Mouse (Mus musculus) heart, embryonic 10.5 days (tissue): ENCODE measurements around the gene Wdr91. TPM values are rescaled to one million over a fixed set of nuclear protein-coding genes. Genes with fewer than 3 reads are reported as not detected.
A peak's percentile ranks its signal among the peaks of the same experiment; 100 is the strongest.

ENCODE experiments used
- DNase-seq: peaks from one replicate; pipeline ENCODE4 v3.0.0-alpha.2; 2017; ENCODE audit warnings: low spot score
- H3K27ac ChIP-seq: fragments of 300-500 bp; sonication (generic); 2 replicates; pipeline ENCODE4 v1.5.1; 2016; ENCODE audit warnings: mild to moderate bottlenecking
- H3K27me3 ChIP-seq: fragments of 300-500 bp; sonication (generic); 2 replicates; pipeline ENCODE4 v1.6.1; 2016; ENCODE audit warnings: mild to moderate bottlenecking; ENCODE audit not compliant: poor library complexity, insufficient read depth, severe bottlenecking
- H3K36me3 ChIP-seq: fragments of 300-500 bp; sonication (generic); 2 replicates; pipeline ENCODE4 v1.6.1; 2016; ENCODE audit warnings: mild to moderate bottlenecking, moderate library complexity
- H3K4me1 ChIP-seq: fragments of 300-500 bp; sonication (generic); 2 replicates; pipeline ENCODE4 v1.6.1; 2016; ENCODE audit warnings: mild to moderate bottlenecking
- H3K4me3 ChIP-seq: fragments of 300-500 bp; sonication (generic); 2 replicates; pipeline ENCODE4 v1.5.1; 2016; ENCODE audit warnings: mild to moderate bottlenecking, moderate library complexity
- H3K9me3 ChIP-seq: fragments of 300-500 bp; sonication (generic); 2 replicates; pipeline ENCODE4 v1.6.1; 2016; ENCODE audit warnings: mild to moderate bottlenecking, moderate library complexity
- WGBS: fragments of 180-500 bp; shearing (Covaris S2); methylation state at CpG from one replicate; pipeline ENCODE4 v1.1.7; 2016; 5-methylcytosine and 5-hydroxymethylcytosine counted together
- polyA plus RNA-seq: library from polyadenylated mRNA; unstranded; fragments of >200 nt; fragmentation: Nextera tagmentation; extraction: Ambion mirVana; gene quantifications from 2 replicates; pipeline ENCODE4 v1.2.1, GENCODE M21; 2016

The Wdr91 gene
- polyA plus RNA-seq, 1 experiment from 2014 or later: 12.6 TPM

DNA sequence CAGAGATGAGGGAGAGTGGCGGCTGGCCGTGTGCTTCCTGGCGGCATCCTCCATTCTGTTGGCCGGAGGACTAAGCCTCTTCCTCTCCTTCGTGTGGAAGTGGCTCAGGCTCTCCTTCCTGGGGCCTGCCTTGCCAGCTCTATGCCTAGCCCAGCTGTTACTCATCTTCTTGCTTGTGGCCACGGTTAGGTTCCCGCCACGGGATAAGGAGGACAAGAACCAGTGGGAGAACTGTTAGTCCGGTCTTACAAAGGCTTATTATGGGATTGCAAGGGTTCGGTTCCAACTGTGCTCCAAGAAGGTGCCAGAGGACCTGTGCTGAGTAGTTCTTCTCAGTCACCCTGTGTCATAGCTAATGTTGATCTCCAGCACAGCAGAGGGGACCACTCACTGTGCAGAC is 37.8 kb downstream of the Wdr91 start:
- Histone ChIP-seq H3K4me3 (no peak overlapping the region), H3K4me1 (peaks cover 70% of the 10 kb centered on the region), H3K9me3 (no peaks in the 10 kb centered on the region), H3K36me3 (peaks cover 4% of the 10 kb centered on the region), H3K27ac (peak overlapping the region; percentile 45; the same call in 1 of the 2 replicates), H3K27me3 (no peaks in the 10 kb centered on the region)
- WGBS: 86% methylated on average over 10 of the region's 10 CpGs
- no peak for DNase-seq

DNA sequence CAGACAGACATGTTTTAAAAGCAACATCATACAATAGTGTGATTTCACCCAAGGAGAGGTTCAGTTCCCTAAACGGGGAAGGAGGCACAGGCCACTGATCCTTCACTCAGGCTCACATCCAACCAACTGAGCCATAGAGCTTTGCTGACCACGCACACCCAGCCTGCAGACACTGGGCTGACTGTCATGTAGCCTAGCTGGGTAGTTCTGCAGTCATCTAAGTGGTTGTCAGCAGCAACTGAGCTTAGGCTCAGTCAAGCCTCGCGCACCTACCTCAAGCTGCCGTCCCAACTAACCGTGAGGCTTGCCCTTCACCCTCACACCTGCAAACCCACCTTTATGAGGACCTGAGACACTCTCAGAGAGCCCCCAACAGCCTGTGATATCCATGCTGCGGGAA is 38.7 kb downstream of the Wdr91 start:
- no peaks in the 10 kb centered on the region for H3K9me3 ChIP-seq
- H3K4me3 ChIP-seq: no peak overlapping the region
- peaks cover 68% of the 10 kb centered on the region for H3K4me1 ChIP-seq
- no peaks in the 10 kb centered on the region for H3K27me3 ChIP-seq
- 92% methylated on average over 7 of the region's 7 CpGs for WGBS
- DNase-seq: no peak
- peaks cover 4% of the 10 kb centered on the region for H3K36me3 ChIP-seq
- H3K27ac ChIP-seq: peak overlapping the region; percentile 45; the same call in 1 of the 2 replicates

DNA sequence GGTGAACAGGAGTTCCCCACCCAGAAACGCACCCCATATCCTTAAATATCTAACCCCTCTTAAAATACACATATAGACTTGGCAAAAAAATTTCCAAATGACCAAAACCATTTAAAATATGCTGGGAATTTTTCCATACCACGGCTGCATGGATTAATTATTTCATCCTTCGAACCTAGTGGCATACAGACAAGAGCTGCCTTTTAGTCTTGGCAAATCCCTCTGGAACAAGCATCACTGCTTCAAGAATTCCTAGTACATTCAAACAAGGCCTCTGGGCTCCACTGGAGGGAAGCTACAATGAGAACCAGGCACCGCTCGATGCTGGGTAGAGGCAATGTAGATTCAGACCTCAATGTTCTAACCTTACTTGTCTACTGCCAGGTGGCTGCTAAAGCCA is 40.0 kb downstream of the Wdr91 start:
- Histone ChIP-seq H3K4me3 (no peak overlapping the region), H3K36me3 (peaks cover 4% of the 10 kb centered on the region), H3K9me3 (no peaks in the 10 kb centered on the region), H3K27me3 (no peaks in the 10 kb centered on the region), H3K4me1 (peaks cover 66% of the 10 kb centered on the region), H3K27ac (peak overlapping the region; percentile 73; the same call in 1 of the 2 replicates)
- no peak for DNase-seq
- 83% methylated on average over 5 of the region's 5 CpGs for WGBS

DNA sequence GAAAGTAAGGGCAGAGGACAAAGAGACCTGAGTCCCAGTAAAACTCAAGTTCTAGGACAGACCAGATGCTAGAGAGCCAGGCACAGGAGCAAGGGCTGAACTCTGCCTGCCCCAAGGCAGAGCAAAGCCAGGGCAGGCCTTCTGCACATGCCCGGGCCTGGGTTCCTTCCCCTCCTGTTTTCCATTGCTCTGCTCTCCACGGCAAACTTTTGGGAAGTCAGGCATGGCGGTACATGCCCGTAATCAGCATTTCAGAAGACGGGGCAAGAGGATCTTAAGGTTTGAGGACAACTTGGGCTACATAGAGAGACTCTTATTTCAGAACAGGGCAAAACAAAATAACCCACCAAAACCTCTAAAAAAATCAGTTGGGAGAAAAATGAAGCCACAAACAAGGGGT is 40.5 kb downstream of the Wdr91 start:
- H3K27me3 ChIP-seq: no peaks in the 10 kb centered on the region
- H3K4me3 ChIP-seq: no peak overlapping the region
- 71% methylated on average over 5 of the region's 5 CpGs for WGBS
- H3K36me3 ChIP-seq: peaks cover 4% of the 10 kb centered on the region
- H3K9me3 ChIP-seq: no peaks in the 10 kb centered on the region
- DNase-seq: no peak
- H3K4me1 ChIP-seq: peaks cover 66% of the 10 kb centered on the region
- peak overlapping the region; percentile 73 for H3K27ac ChIP-seq

DNA sequence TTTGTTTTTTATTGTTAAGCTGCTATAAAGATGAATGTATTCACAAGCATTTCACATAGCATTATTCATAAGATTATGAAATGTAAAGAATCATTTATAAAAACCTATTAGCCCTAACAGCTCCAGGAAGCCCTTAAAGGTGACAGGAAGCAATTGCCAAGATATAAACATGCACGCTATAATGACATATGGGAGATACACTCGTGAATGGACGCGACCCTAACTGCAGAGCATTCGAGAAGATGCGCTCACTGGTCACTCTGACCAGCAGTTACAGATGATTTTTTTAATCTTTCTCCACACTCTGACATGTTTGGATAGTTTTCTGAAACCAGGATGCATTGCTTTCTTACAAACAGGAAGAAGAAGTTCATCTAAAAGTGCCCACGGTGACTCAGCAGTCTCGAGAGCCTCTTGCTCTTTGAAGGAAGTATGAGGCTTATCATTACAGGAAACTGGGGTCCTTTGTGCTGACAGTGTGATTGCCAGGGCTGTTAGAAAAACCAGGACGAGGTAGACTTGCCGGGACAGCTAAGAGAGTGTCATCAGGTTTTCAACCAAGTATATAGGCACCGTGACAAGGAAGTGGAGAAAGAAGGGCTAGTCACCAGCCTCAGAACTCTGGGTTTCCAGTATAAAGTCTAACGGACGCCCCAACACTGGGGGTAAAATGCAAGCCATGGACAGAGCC is 41.3 kb downstream of the Wdr91 start:
- H3K27ac ChIP-seq: peak overlapping the region; percentile 73
- H3K4me1 ChIP-seq: peaks cover 60% of the 10 kb centered on the region
- H3K27me3 ChIP-seq: no peaks in the 10 kb centered on the region
- H3K36me3 ChIP-seq: peaks cover 4% of the 10 kb centered on the region
- WGBS: 47% methylated on average over 13 of the region's 13 CpGs
- no peaks in the 10 kb centered on the region for H3K9me3 ChIP-seq
- H3K4me3 ChIP-seq: no peak overlapping the region
- no peak for DNase-seq

DNA sequence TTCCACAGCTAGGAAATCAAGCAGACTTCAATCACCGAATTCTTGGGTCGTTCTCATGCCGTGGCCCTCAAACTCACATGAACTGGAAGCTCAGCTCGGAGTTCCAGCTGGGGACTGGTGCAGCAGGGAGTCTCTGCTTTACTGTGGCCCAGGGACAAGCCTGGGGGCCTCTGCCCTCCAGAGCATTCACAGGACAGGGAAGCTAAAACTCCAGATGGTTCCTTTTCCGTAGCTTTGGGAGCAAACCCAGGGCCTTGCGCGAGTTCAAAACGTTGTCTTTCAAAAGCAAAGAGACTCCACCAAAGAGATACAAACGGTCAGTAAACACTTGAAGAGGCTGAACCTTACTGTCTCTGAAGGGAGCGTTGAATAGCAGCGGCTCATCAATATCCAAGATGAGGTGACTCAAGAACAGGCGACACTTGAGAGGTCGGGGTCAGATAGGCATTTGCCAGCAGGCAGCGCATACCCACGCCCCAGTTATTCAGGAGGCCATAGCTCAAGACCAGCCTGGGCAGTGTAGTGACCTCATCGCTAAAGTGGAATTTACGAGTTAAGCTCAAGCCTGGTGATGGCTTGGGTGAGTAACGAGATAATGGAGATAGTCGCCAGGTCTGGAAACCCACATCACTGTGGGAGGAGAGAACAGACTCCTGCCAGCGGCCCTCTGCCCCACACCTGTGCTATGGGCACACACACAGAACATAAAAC is 42.0 kb downstream of the Wdr91 start:
- no peak for DNase-seq
- Histone ChIP-seq H3K27ac (peak overlapping the region; percentile 73), H3K36me3 (peaks cover 4% of the 10 kb centered on the region), H3K27me3 (no peaks in the 10 kb centered on the region), H3K4me3 (no peak overlapping the region), H3K4me1 (peaks cover 60% of the 10 kb centered on the region), H3K9me3 (no peaks in the 10 kb centered on the region)
- WGBS: 69% methylated on average over 20 of the region's 20 CpGs

DNA sequence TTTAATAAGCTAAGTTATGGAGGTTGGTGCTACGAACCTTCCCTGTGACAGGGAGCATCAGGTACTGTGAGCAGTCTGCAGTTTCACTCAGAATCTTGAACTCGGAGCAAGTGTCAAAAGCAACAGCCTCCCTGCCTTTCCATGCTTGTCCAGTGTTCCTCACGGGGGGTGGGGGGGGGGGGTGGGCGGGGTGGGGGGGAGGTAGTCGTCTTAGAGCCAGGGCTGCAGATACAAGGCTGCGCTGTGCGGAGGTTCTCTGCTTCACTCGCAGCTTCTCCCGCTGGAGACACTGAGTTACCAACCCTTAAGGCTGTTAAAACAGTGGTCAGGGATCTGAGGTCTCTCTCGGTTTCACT is 42.7 kb downstream of the Wdr91 start:
- 75% methylated on average over 10 of the region's 10 CpGs for WGBS
- peaks cover 67% of the 10 kb centered on the region for H3K4me1 ChIP-seq

DNA sequence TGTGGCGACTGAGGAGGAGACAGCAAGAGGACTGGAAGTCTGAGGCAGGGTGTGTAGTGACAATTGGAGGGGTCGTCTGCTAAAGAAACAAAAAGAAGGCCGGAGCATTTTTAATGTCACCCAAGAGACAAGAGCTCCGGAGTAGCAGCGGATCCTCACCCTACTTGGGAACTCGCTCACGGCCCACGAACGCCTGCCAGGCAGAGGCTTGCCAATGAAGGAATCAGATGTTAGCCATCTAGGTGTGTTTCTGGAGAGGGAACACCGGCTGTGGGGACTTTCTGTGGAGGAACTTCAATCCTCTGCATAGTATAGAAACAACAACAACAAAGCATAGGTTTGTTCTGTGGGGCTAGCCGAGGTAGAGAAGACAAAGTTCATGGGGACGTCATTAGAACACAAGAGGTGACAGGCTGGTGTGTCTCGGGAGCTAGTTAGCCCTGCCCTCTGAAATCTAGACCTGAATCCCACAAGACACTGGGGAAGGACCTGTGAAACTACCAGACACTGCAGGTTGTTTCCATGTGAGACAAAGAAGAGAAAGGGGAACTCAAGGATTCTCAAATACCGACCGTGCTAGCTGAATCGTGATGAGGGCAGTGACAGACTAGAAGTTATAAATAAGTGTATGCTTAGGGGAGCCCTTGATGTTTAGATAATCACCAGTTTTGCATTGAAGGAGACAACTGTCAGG is 43.2 kb downstream of the Wdr91 start:
- H3K27me3 ChIP-seq: no peaks in the 10 kb centered on the region
- no peaks in the 10 kb centered on the region for H3K36me3 ChIP-seq
- DNase-seq: no peak
- 80% methylated on average over 16 of the region's 16 CpGs for WGBS
- no peaks in the 10 kb centered on the region for H3K9me3 ChIP-seq
- no peak overlapping the region for H3K4me3 ChIP-seq
- H3K27ac ChIP-seq: peak overlapping the region; percentile 73
- peaks cover 66% of the 10 kb centered on the region for H3K4me1 ChIP-seq

More for the DNA sequence above, 42.7 kb downstream of the Wdr91 start:
- Histone ChIP-seq H3K4me3 (no peak overlapping the region), H3K27ac (peak overlapping the region; percentile 73; the same call in 1 of the 2 replicates), H3K9me3 (no peaks in the 10 kb centered on the region), H3K27me3 (no peaks in the 10 kb centered on the region), H3K36me3 (peaks cover 2% of the 10 kb centered on the region)
- no peak for DNase-seq

DNA sequence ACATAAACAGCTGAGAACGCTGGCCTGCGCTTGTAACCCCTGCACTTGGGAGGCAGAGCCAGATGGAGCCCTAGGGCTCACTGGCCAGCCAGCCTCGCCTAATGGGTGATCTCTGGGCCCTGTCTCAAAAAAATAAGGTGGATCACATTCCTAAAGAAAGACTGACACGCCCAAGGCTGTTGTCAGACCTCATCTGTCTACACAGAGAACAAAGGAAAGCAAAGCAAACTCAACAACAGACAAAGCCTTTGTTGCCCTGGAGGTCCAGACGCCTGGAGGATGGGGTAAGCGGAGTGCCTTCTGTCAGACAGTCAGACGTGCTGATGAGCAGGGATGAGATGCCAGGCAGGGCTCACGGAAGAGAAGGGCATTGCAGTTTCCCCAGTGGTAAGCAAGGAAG is 43.9 kb downstream of the Wdr91 start:
- Histone ChIP-seq H3K4me1 (peaks cover 66% of the 10 kb centered on the region), H3K4me3 (no peak overlapping the region), H3K27me3 (no peaks in the 10 kb centered on the region), H3K36me3 (no peaks in the 10 kb centered on the region), H3K9me3 (no peaks in the 10 kb centered on the region), H3K27ac (peak overlapping the region; percentile 73; the same call in 1 of the 2 replicates)
- WGBS: 54% methylated on average over 8 of the region's 8 CpGs
- DNase-seq: no peak

DNA sequence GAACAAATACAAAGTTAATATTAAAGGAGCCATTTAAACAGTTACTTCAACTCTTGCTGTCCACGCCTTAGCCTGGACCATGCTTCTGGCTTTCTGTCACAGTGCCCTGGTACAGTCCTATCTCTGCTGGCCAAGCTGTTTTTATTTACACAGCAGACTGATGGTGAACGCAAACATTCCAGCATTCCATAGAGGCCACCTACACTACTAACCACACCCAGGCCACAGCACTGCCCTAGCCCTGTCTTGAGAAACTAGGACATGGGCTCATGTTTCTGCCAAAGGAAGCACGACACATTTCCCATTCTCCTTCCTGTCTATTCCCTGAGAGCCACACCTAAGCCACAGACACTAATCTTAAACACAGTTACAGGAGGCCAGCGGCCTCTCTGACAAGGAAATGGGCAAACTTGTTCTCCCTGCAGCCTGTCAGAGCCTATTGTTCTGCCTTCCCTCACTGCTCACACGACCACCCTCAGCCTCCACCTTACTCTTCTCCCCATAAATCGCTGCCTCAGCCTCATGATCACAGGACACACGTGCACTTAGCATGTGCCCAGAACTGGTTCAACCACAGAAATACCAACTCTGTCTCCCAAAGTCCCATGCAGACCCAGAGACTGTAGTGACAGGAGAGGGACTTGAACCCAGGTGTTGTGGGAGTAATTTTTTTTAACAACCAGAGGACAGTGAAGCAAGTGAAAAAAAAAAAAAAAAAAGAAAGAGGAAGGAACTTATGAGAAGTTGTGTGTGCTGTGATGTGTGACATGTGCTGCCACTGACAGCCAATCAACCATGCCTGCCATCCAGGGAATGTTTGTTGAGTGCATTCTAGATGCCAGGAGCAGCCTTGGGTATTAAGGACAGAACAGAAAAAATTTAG is 44.7 kb downstream of the Wdr91 start:
- no peak for DNase-seq
- H3K9me3 ChIP-seq: no peaks in the 10 kb centered on the region
- peak overlapping the region; percentile 73 for H3K27ac ChIP-seq
- H3K36me3 ChIP-seq: no peaks in the 10 kb centered on the region
- H3K4me3 ChIP-seq: no peak overlapping the region
- H3K4me1 ChIP-seq: peaks cover 63% of the 10 kb centered on the region
- H3K27me3 ChIP-seq: no peaks in the 10 kb centered on the region
- 38% methylated on average over 7 of the region's 7 CpGs for whole genome bisulfite sequencing

DNA sequence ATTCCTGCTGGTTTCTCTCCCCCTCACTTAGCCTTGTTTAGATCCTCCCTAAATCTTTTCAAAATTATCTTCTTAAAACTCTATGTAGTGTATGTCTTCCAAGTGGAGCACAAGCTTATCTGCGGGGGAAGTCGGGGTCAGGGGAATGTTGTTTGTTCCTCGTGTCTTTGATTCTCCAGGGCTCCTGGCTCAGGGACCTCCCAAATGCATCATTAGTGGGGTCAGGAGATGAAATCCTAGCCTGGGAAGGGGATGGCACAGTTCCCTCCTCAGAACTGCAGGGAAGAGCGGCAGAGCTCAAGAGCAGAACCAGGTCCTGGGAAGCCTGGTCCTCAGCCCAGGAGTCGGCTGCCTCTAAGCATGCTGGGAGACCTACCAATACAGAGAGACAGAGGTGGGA is 45.5 kb downstream of the Wdr91 start:
- Histone ChIP-seq H3K4me1 (peaks cover 57% of the 10 kb centered on the region), H3K27ac (peak overlapping the region; percentile 73; the same call in 1 of the 2 replicates)
- 49% methylated on average over 5 of the region's 5 CpGs for WGBS

DNA sequence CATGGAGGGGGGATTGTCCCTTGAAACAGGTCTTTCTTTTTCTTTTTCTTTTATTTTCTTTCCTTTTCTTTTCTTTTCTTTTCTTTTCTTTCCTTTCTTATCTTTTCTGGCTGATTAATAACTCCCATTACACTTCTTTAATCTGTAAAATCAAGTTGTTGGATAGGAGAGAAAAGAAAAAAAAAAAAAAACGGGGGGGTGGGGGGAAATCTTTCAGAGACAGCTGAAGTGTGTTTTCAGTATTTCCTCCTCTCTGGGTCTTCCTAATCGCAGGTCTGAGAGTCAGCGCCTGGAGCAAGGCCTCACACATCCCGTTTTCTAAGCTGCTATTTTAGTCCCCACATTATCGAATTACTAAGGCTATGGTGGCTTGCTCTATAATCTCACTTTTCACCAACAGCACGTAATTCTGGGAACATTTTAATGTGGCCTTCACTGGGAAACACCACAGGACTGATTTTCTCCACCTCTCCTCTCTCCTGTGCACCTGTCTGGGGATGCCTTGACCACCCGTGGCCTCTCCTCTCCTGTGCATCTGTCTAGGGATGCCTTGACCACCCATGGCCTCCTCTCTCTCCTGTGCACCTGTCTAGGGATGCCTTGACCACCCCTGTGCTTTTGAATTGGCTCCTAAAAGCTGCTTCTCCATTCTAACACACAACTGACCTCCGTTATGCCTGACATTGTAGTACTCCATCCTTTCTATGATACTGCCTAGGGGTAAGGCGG is 46.7 kb downstream of the Wdr91 start:
- DNase-seq: no peak
- 61% methylated on average over 9 of the region's 9 CpGs for WGBS
- Histone ChIP-seq H3K4me1 (peaks cover 45% of the 10 kb centered on the region), H3K9me3 (no peaks in the 10 kb centered on the region), H3K27ac (no peak overlapping the region), H3K36me3 (no peaks in the 10 kb centered on the region), H3K27me3 (no peaks in the 10 kb centered on the region), H3K4me3 (no peak overlapping the region)

More for the DNA sequence above, 45.5 kb downstream of the Wdr91 start:
- no peak for DNase-seq
- no peaks in the 10 kb centered on the region for H3K27me3 ChIP-seq
- no peak overlapping the region for H3K4me3 ChIP-seq
- no peaks in the 10 kb centered on the region for H3K36me3 ChIP-seq
- H3K9me3 ChIP-seq: no peaks in the 10 kb centered on the region
